Mouse (Mus musculus): ENCODE measurements around the gene Pyy.

Pyy gene

DNA sequence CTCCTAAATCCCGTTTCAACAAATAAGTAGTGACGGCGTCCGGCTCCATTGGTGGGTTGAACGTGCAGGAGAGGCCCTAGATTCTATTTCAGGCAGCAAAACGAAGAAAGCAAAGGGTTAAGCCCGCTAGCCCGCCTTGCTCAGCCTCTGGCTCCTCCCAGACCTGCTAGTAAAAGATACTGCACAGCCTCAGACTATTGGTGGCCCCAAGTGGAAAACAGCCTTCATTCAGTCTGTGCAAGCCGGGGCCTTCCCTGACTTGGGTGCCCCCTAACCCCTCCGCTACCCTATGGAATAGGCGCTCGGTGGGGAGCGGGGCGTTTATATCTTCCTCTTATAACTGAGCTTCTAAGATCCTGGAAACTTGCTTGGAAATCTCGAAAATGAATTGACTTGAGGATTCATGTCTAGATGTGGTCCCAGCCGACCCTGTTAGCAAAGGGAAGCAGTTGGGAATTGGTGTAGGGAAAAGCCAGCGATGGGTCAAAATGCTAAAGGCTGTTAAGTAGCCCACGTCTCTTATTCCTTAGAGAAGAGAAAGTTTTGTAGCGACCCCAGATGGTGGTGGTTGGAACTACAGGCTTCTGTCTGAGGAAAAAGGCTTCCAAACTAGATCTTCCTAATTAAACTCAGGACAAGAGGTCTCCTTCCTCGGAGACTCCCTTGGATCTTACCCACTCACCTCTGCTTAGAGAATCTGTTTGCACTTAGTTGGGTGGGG is 18.4 kb downstream of the Pyy start:
- peak; percentile 91 for DNase-seq

DNA sequence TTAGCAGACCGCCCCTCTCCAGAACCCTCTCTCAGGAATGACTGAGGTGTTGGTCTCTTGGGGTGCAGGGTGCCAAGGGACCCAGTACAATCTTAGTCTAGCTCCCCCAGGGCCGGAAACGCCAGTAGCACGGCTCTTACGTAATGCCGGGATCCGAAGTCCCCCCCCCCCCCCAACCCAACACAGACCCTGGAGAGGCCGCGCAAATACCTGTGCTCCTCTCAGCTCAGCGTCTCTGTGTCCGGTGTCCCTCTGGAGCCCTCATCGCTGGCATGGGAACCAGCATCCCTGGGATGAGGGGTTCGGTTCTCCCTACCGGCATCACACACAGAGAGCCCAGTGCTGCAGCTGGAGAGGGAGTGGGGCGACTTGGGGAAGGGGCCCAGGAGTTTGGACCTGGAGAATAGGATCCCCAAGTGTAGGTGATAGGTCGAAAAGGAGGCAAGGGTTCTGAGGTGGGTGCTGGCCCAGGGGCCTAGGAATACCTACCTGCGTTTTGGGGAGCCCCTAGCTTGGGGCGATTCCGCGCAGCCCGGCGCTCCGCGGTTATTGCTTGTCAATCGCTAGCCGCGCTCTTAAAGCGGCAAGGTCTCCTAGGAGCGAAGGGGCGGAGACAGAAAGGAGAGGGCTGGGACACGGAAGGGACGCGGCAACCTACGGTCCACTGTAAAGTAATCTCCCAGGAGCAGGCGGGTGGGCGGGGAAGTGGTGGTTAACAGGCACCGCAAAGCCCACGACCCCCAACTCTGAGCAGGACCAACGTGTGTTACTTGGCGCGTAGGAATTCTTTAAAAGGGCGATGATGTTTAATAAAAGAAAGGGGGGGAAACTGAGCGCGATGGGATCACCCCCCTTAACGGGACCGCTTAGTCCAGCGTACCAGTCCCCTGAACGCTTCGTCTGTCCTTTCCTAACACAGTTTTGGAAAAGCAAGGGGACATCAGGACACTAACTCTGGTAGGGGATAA is 19.4 kb downstream of the Pyy start, which contains the start of gene Mpp2:
Gene Mpp2, minus strand, starts transcription at position 585 of the 968 bp plus-strand sequence.
- DNase-seq: peak; percentile 94

DNA sequence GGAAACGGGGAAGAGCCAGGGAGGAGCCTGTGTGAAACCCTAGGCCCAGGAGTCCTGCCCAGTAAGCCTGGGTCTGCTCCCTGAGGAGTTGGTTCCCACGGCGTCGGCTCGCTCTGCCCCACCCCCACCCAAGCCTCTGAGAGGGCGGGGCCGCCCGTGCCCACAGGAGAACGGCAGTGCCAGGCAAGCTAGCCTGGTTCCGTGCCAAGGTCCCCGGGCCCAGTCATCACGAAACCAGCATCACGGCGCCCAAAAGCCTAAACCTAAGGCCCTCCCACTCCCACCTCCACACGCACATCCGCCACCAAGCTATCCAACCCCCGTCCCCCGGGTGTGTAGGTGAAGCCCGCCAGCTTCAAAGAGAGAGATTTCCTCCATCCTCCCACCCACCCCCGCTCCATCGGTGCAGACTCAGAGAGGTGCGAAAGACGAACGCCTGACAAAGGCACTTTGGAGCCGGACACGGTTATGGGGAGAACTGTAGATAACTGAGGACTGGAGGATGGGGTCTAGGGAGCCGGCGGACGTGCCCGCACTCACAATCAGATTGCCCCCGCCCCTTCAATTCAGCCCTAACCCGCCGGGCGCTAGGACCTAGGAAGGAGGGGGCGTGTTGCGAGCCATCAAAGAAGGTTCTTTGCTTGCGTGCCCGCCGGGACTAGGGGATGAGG is 20.4 kb downstream of the Pyy start:
- DNase-seq: peak; percentile 96

DNA sequence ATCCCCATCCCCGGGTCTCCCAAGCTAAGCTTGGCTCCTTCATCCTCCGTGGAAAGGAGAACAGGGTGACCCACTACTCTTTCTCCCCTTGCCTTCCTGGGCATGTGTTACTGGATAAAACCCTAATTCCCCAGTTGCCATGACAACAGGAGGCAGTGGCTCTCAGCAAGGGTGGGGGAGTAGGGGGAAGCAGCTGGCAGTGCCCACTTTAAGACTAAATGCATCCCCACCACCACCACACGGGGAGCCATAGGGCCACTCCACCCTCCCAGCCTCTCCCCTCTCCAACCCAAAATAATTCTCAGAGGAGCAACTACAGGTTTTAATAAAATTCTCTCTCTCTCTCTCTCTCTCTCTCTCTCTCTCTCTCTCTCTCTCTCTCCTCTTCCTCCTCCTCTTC is 21.3 kb downstream of the Pyy start:
- peak; percentile 71 for DNase-seq

DNA sequence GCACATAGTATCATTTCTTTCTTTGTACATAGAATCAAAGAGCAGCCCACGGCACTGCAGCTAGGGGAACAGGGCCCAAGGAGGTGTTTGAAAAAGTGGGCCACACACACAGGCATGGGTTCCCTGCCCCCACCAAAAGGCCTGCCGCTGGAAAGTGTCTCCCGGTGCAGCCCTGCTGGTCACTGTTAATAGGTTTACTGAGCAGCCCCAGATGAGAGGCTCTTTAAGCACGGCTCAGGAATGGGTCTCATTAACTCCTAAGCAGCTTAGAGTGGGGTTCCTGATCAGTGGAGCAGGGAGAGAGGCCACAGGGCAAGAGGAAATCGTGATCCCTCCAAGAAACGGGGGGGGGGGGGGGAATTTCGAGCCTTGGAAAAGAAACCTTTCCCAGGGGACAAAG is 23.5 kb downstream of the Pyy start:
- no peak for DNase-seq

DNA sequence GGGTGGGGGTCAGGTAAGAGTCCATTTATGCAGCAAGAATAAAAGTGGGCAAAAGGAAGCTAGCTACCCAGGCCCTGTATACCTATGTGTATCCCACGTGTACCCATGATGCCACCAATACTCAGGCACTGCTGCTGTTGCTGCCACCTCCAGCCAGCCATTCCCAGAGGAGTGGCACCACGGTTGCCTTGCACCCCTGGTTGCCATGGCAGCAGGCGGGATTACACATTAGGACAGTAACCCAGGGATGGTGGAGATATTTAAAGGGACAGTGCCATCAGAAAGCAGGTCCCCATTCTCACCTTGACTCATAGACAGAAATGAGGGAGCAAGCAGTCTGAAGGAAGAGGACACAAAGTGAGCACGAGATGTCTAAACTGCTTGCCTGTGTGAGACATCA is 24.4 kb downstream of the Pyy start:
- no peak for DNase-seq

DNA sequence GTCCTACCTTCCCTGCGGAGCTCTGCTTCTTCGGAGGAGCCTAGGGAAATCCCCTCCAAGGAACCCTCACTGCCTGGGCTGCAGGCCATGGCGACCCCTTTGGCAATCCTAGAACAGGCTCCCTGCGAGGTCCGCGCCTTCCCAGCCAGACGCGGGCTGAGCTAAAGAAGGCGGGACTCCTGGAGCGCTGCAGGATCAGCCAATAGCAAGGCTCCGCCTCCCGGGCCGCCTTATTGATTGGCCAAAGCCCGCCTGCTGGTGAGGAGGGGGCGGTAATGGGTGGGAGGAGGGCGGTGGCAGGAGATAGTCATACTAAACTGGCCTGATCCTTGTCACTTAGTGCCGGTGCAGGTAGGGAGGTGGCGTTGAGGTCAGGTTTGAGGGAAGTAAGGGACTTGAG is 25.3 kb downstream of the Pyy start:
- DNase-seq: peak; percentile 94

DNA sequence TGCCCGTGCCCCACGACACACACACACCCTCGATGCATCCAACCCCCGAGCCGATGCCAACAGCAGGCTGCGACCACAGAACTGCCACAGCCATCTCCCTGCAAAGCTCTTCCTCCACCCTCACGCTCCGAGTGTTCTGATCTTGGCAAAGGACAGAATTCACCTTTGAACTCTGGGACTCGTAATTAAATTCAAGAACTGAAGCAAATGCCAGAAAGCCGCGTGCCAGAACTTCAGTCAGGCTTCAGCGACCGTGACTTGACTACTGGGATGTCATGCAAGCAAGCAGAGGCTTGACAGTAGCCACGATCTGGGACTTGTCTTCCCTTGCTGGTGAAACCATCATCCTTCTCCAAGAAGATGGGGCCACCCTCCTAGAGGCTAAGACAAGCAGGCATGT is 33.9 kb downstream of the Pyy start:
- no peak for DNase-seq

DNA sequence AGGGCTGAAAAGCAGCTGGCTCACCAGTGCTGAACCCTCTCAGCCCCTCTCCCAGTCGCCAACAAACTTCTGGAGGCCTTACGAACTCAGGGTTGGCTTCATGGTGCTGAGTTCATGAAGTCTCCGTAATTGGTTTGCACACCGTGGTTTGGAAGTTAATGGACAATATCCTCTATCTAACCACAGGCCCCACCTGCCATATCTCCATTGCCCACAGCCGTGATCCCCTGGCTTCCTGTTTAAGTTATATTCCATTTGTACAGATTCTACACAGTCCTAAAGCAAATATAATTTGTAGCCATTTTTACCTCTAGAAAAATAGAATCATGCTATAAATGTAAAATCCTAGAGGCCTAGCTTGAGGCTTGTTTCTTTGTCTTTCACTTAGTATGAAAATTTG is 34.9 kb downstream of the Pyy start:
- no peak for DNase-seq

DNA sequence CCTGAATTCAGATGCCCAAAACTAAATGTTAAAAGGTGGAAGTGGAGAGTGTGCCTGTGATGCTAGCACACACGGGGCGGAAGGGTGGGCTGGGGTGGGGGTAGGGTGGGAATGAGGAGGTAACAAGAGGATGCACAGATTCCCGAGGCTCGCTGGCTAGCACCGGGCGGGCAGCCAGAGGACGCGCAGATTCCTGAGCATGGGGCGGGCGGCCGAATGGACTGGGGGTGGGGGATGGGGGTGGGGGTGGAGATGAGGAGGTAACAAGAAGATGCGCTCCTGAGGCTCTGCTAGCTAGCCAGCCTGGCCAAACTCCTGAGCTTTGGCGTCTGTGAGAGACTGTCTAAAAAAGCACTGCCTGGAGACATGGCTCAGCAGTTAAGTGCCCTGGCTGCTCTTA is 37.2 kb downstream of the Pyy start:
- peak; percentile 52 for DNase-seq

DNA sequence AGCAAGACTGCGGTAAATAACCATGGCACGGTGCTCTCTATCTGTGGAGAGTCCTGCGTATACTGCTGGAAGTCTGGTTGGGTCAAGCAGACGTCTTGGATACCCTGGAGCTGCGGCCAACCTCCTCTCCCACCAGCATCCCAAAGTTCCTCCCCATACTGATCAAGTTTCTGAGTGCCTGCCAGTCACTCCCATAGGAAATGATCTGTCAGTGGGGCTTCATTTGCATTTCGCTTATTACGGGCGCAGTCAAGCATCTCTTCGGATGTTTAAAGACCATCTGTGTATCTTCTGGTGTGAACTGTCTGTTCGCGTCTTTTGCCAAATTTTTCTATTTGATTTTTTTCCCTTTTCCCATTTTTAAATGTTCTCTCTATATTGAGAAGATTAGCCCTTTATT is 38.0 kb downstream of the Pyy start:
- DNase-seq: no peak

DNA sequence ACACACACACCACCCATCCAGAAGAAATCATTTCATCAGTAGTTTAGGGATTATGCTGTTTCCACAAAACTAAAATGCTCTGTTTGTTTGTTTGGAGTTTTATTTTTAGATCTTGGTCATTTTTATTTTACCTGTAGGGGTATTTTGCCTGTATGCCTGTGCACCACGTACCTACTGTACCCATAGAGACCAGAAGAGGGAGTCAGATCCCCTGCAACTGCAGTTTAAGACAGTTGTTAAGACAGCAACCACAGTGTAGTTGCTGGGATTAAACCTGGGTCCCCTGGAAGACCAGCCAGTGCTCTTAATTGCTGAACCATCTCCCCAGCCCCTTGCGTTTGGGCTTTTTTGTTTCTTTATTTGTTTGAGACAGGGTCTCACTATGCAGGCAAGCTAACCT is 38.7 kb downstream of the Pyy start:
- peak; percentile 29 for DNase-seq

DNA sequence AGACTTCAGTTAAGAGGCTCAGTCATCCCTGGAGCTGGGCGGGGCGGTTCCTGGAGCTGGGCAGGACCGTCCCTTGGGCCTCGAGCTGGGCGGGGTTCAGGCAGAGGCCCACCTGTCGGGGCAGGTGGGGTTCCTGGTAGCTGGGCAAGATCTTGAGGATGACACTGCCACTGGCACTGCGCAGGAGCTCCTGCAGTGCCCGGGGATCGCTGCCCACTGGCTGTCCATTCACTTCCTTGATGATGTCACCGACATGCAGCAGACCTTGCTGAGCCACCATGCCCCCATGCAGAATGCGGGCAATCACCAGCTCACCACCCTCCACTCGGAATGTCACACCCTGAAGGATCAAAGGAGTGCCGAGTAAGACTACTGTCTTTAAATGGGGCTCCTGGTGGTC is 44.6 kb downstream of the Pyy start:
- no peak for DNase-seq

DNA sequence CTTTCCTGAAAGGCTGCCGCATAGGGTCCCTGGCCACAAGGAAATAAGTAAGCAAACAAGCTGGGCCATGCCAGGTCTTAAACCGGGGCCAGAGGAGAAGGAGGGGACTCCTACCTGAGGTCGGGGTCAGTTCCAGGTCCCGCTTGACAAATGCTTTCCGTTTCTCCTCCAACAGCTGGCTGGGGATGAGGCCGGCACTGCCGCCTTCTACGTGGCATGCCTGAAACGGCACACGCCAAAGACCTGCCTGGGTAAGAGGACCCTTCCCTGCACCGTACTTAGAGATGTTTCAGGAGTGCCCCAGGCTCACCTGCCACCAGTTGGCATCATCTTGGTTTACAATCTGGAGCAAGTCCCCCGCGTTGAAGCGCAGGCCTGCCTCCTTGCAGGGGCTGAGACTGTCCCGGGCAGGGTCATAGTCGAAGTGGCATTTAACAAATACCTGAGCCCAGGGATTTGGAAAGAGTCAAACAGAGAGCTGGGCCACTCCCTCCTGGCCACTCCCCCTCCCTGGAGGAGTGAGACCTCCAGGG is 45.6 kb downstream of the Pyy start:
- no peak for DNase-seq

DNA sequence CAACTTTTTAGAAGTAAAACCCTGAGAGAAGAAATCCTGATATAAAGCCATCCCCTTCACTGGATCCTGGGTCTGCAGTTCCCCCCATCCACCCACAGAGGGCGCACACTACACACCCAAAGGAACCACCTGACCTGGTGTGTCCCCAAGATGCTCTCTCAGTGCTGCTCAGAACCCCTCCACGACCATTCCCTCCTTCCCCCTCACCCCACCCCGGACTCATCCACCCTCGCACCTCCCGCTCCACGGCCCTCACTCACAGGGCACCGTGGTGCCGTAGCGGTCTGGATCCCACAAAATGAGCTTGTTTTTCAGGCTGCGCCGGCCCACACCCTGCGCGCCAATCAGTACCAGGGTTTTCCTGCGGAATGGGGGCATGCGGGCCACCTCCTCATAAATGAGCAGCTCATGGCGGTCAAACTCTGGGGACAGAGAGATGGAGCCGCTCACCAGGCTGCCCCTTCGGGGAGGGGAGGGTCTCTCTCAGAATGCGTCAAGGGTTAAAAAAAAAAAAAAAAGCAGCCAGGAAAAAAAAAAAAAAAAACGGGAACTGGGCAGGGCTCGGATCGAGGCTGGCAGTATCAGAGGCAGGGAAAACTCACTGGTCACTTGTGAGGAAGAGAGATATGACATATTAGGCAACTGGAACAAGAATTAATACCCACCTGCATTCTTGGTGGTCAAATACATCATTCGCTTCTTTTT is 46.2 kb downstream of the Pyy start:
- DNase-seq: peak; percentile 80
